Mouse (Mus musculus) C2C12 (cell line): Measurements from ENCODE around the gene Nek2. TPM values are rescaled to one million over a fixed set of nuclear protein-coding genes. Genes with fewer than 3 reads are reported as not detected.
A peak's percentile ranks its signal among the peaks of the same experiment; 100 is the strongest.

Source experiments
- H3K27me3 ChIP-seq: one replicate; pipeline ENCODE4 v1.6.1; 2011; ENCODE audit not compliant: control insufficient read depth, insufficient read depth, insufficient read length
- H3K36me3 ChIP-seq: one replicate; pipeline ENCODE4 v1.6.1; 2011; ENCODE audit not compliant: control insufficient read depth, insufficient read depth
- H3K4me3 ChIP-seq: one replicate; pipeline ENCODE4 v1.5.1; 2011; ENCODE audit warnings: mild to moderate bottlenecking, control low read depth; ENCODE audit not compliant: poor library complexity, insufficient read depth, severe bottlenecking
- H3K79me2 ChIP-seq: one replicate; pipeline ENCODE4 v1.6.1; 2011; ENCODE audit not compliant: control insufficient read depth, insufficient read depth
- H3K79me3 ChIP-seq: one replicate; pipeline ENCODE4 v1.6.1; 2011; ENCODE audit warnings: low read depth, control low read depth
- H3ac ChIP-seq: one replicate; pipeline ENCODE3; 2011; ENCODE audit warnings: low read depth; ENCODE audit not compliant: control insufficient read depth, insufficient read length
- CEBPB ChIP-seq: IDR thresholded peaks from one replicate; pipeline ENCODE4 v1.6.1; 2011; ENCODE audit warnings: low read depth, mild to moderate bottlenecking, control low read depth, moderate library complexity
- CTCF ChIP-seq: IDR thresholded peaks from one replicate; pipeline ENCODE4 v1.5.1; 2011; ENCODE audit not compliant: control insufficient read depth, insufficient read depth, insufficient read length
- FOSL1 ChIP-seq: IDR thresholded peaks from one replicate; pipeline ENCODE4 v1.8.0; 2011; ENCODE audit warnings: mild to moderate bottlenecking, low read length; ENCODE audit not compliant: poor library complexity, insufficient read depth, severe bottlenecking
- MAX ChIP-seq: IDR thresholded peaks from one replicate; pipeline ENCODE4 v1.6.1; 2011; ENCODE audit warnings: mild to moderate bottlenecking, control low read depth
- MYOD1 ChIP-seq: IDR thresholded peaks from one replicate; pipeline ENCODE4 v1.6.1; 2011; ENCODE audit warnings: low read depth; ENCODE audit not compliant: control insufficient read depth, insufficient read length
- MYOG ChIP-seq: IDR thresholded peaks from one replicate; pipeline ENCODE4 v1.6.1; 2011; ENCODE audit not compliant: control insufficient read depth, insufficient read length; ENCODE audit errors: extremely low read depth
- USF1 ChIP-seq: IDR thresholded peaks from one replicate; pipeline ENCODE4 v1.6.1; 2011; ENCODE audit warnings: low read depth, mild to moderate bottlenecking, control low read depth, moderate library complexity
- polyA plus RNA-seq: library from polyadenylated mRNA; unstranded; fragments of >200 nt; fragmentation: generic; extraction: Trizol; gene quantifications from one replicate; pipeline ENCODE4 v1.2.1, GENCODE M21; 2012; ENCODE audit warnings: missing spikeins

Nek2 gene
- polyA plus RNA-seq, 1 experiment: 47.6 TPM

GRCm38 (mm10) chr1:191833396-191833795 lies 12.2 kb downstream of the Nek2 start:
- Histone ChIP-seq H3K36me3 (peaks cover 52% of the 10 kb centered on the region), H3K27me3 (no peaks in the 10 kb centered on the region), H3K79me2 (no peaks in the 10 kb centered on the region), H3K79me3 (no peaks in the 10 kb centered on the region), H3ac (no peak overlapping the region), H3K4me3 (no peak overlapping the region)
- TF ChIP-seq USF1 (no peak), CEBPB (no peak), MAX (no peak), CTCF (no peak), MYOG (no peak), FOSL1 (no peak), MYOD1 (no peak)

- H3K27me3 ChIP-seq: no peaks in the 10 kb centered on the region
- H3K79me2 ChIP-seq: no peaks in the 10 kb centered on the region
- no peak overlapping the region for H3ac ChIP-seq
- H3K36me3 ChIP-seq: peaks cover 38% of the 10 kb centered on the region
- H3K4me3 ChIP-seq: no peak overlapping the region
- TF ChIP-seq MYOG (no peak), CTCF (peak; percentile 64)
- no peaks in the 10 kb centered on the region for H3K79me3 ChIP-seq
Measured at GRCm38 (mm10) chr1:191834825-191835224, 13.6 kb downstream of the Nek2 start.

- TF ChIP-seq USF1 (no peak), CEBPB (no peak), MYOD1 (no peak), FOSL1 (no peak)
- peaks cover 22% of the 10 kb centered on the region for H3K36me3 ChIP-seq
Measured at GRCm38 (mm10) chr1:191836318-191836985, 15.2 kb downstream of the Nek2 start.

GRCm38 (mm10) chr1:191837691-191838090 lies 16.4 kb downstream of the Nek2 start:
- Histone ChIP-seq H3K36me3 (peaks cover 13% of the 10 kb centered on the region), H3ac (no peak overlapping the region), H3K4me3 (no peak overlapping the region), H3K79me2 (no peaks in the 10 kb centered on the region), H3K27me3 (no peaks in the 10 kb centered on the region), H3K79me3 (no peaks in the 10 kb centered on the region)
- no peak for TF ChIP-seq CTCF
- TF ChIP-seq FOSL1: no peak
- TF ChIP-seq MAX: no peak
- TF ChIP-seq USF1: no peak
- TF ChIP-seq CEBPB: no peak
- TF ChIP-seq MYOD1: no peak
- TF ChIP-seq MYOG: no peak

More at GRCm38 (mm10) chr1:191836318-191836985, 15.2 kb downstream of the Nek2 start:
- H3K79me3 ChIP-seq: no peaks in the 10 kb centered on the region
- H3K4me3 ChIP-seq: no peak overlapping the region
- H3K27me3 ChIP-seq: no peaks in the 10 kb centered on the region
- no peaks in the 10 kb centered on the region for H3K79me2 ChIP-seq
- H3ac ChIP-seq: no peak overlapping the region

GRCm38 (mm10) chr1:191838994-191839741 lies 17.9 kb downstream of the Nek2 start:
- Histone ChIP-seq H3K27me3 (no peaks in the 10 kb centered on the region), H3K79me2 (no peaks in the 10 kb centered on the region), H3K79me3 (no peaks in the 10 kb centered on the region), H3K4me3 (no peak overlapping the region), H3K36me3 (peaks cover under 1% of the 10 kb centered on the region), H3ac (no peak overlapping the region)
- no peak for TF ChIP-seq MAX
- no peak for TF ChIP-seq MYOG
- no peak for TF ChIP-seq CEBPB
- TF ChIP-seq CTCF: no peak
- TF ChIP-seq FOSL1: no peak
- no peak for TF ChIP-seq USF1

GRCm38 (mm10) chr1:191840774-191841565 lies 19.7 kb downstream of the Nek2 start:
- H3K27me3 ChIP-seq: no peaks in the 10 kb centered on the region
- TF ChIP-seq MYOD1 (no peak), MYOG (no peak), FOSL1 (no peak), CEBPB (no peak), CTCF (no peak), MAX (no peak)
- H3K36me3 ChIP-seq: no peaks in the 10 kb centered on the region
- H3ac ChIP-seq: no peak overlapping the region
- no peaks in the 10 kb centered on the region for H3K79me3 ChIP-seq
- H3K79me2 ChIP-seq: no peaks in the 10 kb centered on the region
- H3K4me3 ChIP-seq: no peak overlapping the region
